Mouse (Mus musculus) intestine, embryonic 16.5 days (tissue): ENCODE data around the gene Cisd1. TPM values are rescaled to one million over a fixed set of nuclear protein-coding genes. Genes with fewer than 3 reads are reported as not detected.

Experiments used
- ATAC-seq: fragments of 200-750 bp; cut with Nextera tagmentation; 2 replicates; pipeline ENCODE4 v1.8.0; 2017; ENCODE audit warnings: moderate TSS enrichment, moderate library complexity
- H3K27ac ChIP-seq: fragments of 300-500 bp; sonication (generic); 2 replicates; pipeline ENCODE4 v1.5.1; 2014; ENCODE audit warnings: mild to moderate bottlenecking, low read length
- H3K27me3 ChIP-seq: fragments of 300-500 bp; sonication (generic); replicated peaks from 2 replicates; pipeline ENCODE4 v1.6.1; 2014; ENCODE audit warnings: low read length, control low read depth, mixed read lengths; ENCODE audit not compliant: control insufficient read depth, insufficient read depth
- H3K36me3 ChIP-seq: fragments of 300-500 bp; sonication (generic); 2 replicates; pipeline ENCODE4 v1.6.1; 2014; ENCODE audit warnings: low read length, control low read depth; ENCODE audit not compliant: control insufficient read depth, insufficient read depth
- H3K4me1 ChIP-seq: fragments of 300-500 bp; sonication (generic); 2 replicates; pipeline ENCODE4 v1.6.1; 2014; ENCODE audit warnings: low read length, control low read depth, mixed read lengths; ENCODE audit not compliant: control insufficient read depth, insufficient read depth
- H3K4me2 ChIP-seq: fragments of 300-500 bp; sonication (generic); 2 replicates; pipeline ENCODE4 v1.6.1; 2014; ENCODE audit warnings: low read depth, low read length, control low read depth
- H3K4me3 ChIP-seq: fragments of 300-500 bp; sonication (generic); 2 replicates; pipeline ENCODE4 v1.5.1; 2014; ENCODE audit warnings: mild to moderate bottlenecking, low read length
- H3K9ac ChIP-seq: fragments of 300-500 bp; sonication (generic); 2 replicates; pipeline ENCODE4 v1.6.1; 2014; ENCODE audit warnings: low read depth, low read length
- H3K9me3 ChIP-seq: fragments of 300-500 bp; sonication (generic); 2 replicates; pipeline ENCODE4 v1.6.1; 2016; ENCODE audit warnings: low read length, control low read depth; ENCODE audit not compliant: control insufficient read depth
- WGBS: fragments of 180-500 bp; shearing (Covaris S2); extraction: QIAGEN DNeasy Blood & Tissue Kit; methylation state at CpG from one replicate; pipeline ENCODE4 v1.1.7; 2014; 5-methylcytosine and 5-hydroxymethylcytosine counted together
- polyA plus RNA-seq: library from polyadenylated mRNA; unstranded; fragments of >200 nt; fragmentation: Nextera tagmentation; extraction: Ambion mirVana; gene quantifications from 2 replicates; pipeline ENCODE4 v1.2.1, GENCODE M21; 2015

Gene Cisd1
- polyA plus RNA-seq, 1 experiment from 2014 or later, result 134 TPM

- ATAC-seq, result peak; percentile 74
- Histone ChIP-seq H3K9ac (no peak overlapping the region), H3K4me1 (peaks cover 11% of the 10 kb centered on the region), H3K9me3 (no peaks in the 10 kb centered on the region), H3K27me3 (no peaks in the 10 kb centered on the region), H3K4me2 (peak overlapping the region; percentile 26; the same call in 1 of the 2 replicates), H3K36me3 (no peaks in the 10 kb centered on the region), H3K4me3 (no peak overlapping the region), H3K27ac (peak overlapping the region; percentile 70)
- 15% methylated on average over 4 of the region's 4 CpGs for WGBS
These were observed 53.0 kb downstream of the Cisd1 start for GRCm38 (mm10) chr10:71291801-71292200.

- peak; percentile 89 for ATAC-seq
- no peaks in the 10 kb centered on the region for H3K27me3 ChIP-seq
- 18% methylated on average over 3 of the region's 3 CpGs for WGBS
- peaks cover 11% of the 10 kb centered on the region for H3K4me1 ChIP-seq
- peak overlapping the region; percentile 70 for H3K27ac ChIP-seq
- H3K9me3 ChIP-seq, result no peaks in the 10 kb centered on the region
- H3K9ac ChIP-seq, result no peak overlapping the region
- H3K36me3 ChIP-seq, result no peaks in the 10 kb centered on the region
- H3K4me3 ChIP-seq, result no peak overlapping the region
- H3K4me2 ChIP-seq, result no peak overlapping the region
These were observed 53.5 kb downstream of the Cisd1 start for GRCm38 (mm10) chr10:71291179-71291661.

- Histone ChIP-seq H3K4me3 (peak within 1 kb of the TSS; percentile 98), H3K4me1 (peaks cover 14% of the 10 kb centered on the region), H3K27me3 (no peaks in the 10 kb centered on the region), H3K9me3 (no peaks in the 10 kb centered on the region), H3K27ac (peak within 1 kb of the TSS; percentile 72), H3K4me2 (peak within 1 kb of the TSS; percentile 88), H3K9ac (peak within 1 kb of the TSS; percentile 96), H3K36me3 (no peaks in the 10 kb centered on the region)
- WGBS, result 0% methylated on average over 47 of the region's 50 CpGs
- ATAC-seq, result peak; percentile 98
These were observed 59.6 kb downstream of the Cisd1 start, which contains the start of gene Ube2d1 for GRCm38 (mm10) chr10:71285126-71285580. Gene Ube2d1 (minus strand): TSS chr10:71285262.

GRCm38 (mm10) chr10:71284511-71285125 is 60.1 kb downstream of the Cisd1 start:
- H3K4me3 ChIP-seq, result peak overlapping the region; percentile 98
- H3K27me3 ChIP-seq, result no peaks in the 10 kb centered on the region
- 0% methylated on average over 41 of the region's 41 CpGs for WGBS
- H3K9ac ChIP-seq, result peak overlapping the region; percentile 96
- H3K4me2 ChIP-seq, result peak overlapping the region; percentile 88
- peaks cover 14% of the 10 kb centered on the region for H3K4me1 ChIP-seq
- H3K36me3 ChIP-seq, result no peaks in the 10 kb centered on the region
- no peaks in the 10 kb centered on the region for H3K9me3 ChIP-seq
- ATAC-seq, result peak; percentile 88
- peak overlapping the region; percentile 72 for H3K27ac ChIP-seq

DNA sequence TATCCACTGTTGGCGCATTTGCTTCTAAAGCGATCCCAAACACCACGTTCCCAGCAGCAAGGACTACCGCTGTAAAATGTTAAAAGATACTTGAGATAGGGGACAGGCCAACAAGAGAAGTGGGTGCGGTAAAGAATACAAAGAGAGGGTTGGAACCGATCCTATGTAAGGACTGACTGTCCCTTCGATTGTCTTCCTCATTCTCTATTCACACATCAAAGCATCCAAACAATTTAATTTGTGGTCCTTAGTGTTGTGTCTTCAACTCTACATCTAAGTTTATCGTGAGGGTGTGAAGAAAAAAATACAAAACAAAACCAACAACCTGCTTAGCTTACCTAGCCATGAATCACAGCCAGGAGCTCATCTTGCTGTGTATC is 60.6 kb downstream of the Cisd1 start:
- no peaks in the 10 kb centered on the region for H3K27me3 ChIP-seq
- H3K4me3 ChIP-seq, result peak overlapping the region; percentile 98
- no peak overlapping the region for H3K27ac ChIP-seq
- 9% methylated on average over 8 of the region's 8 CpGs for WGBS
- peak overlapping the region; percentile 88 for H3K4me2 ChIP-seq
- H3K9ac ChIP-seq, result peak overlapping the region; percentile 96
- H3K9me3 ChIP-seq, result no peaks in the 10 kb centered on the region
- H3K36me3 ChIP-seq, result no peaks in the 10 kb centered on the region
- no peak for ATAC-seq
- peaks cover 14% of the 10 kb centered on the region for H3K4me1 ChIP-seq

Other genes with a start within 250 kb of the Cisd1 start
- 11.8 and 12.6 TPM in 2 replicates for gene Bicc1, start 185.3 kb downstream of the Cisd1 start, polyA plus RNA-seq
- gene Tfam, start 106.7 kb downstream of the Cisd1 start, polyA plus RNA-seq, result 70.7 and 76.5 TPM in 2 replicates
- 43.7 and 45.0 TPM in 2 replicates for gene Ube2d1, start 59.7 kb downstream of the Cisd1 start, polyA plus RNA-seq
- gene Ipmk, start 2.8 kb upstream of the Cisd1 start, polyA plus RNA-seq, result 25.4 and 32.6 TPM in 2 replicates